Mouse (Mus musculus) left cerebral cortex, adult 6 months (tissue): Measurements from ENCODE around the gene Nup54. TPM values are rescaled to one million over a fixed set of nuclear protein-coding genes. Genes with fewer than 3 reads are reported as not detected.

Source experiments
- long read RNA-seq, 2 experiments: library from polyadenylated mRNA; unstranded; transcript quantifications; one replicate each; pipeline ENCODE4 v2.0.0; 2019 to 2020
- polyA plus RNA-seq: library from polyadenylated mRNA; unstranded; fragments of <200 nt; fragmentation: Nextera tagmentation; gene quantifications from 2 replicates; pipeline ENCODE4 v1.2.3, GENCODE M21; 2021

The Nup54 gene
- 11.9 and 18.4 TPM in 2 replicates for polyA plus RNA-seq
- long read RNA-seq, experiment 1, transcript Nup54-201 (12 exons, 2,352 nt): major isoform, 21 of 82 reads
- long read RNA-seq, experiment 1, partial matches to known transcripts: 8 of 82 reads
- long read RNA-seq, experiment 1, other reads (novel, unspliced or antisense): 51 of 82 reads
- long read RNA-seq, experiment 2, partial matches to known transcripts: 2 of 12 reads
- long read RNA-seq, experiment 2, other reads (novel, unspliced or antisense): 9 of 12 reads

GRCm38 (mm10) chr5:92435025-92435584 lies at the start of gene Nup54:
Gene Nup54, minus strand, starts transcription at chr5:92435219.

Other genes with a start within 250 kb of the Nup54 start
- gene U90926, start 219.8 kb downstream of the Nup54 start, polyA plus RNA-seq: not detected in 2 replicates
- gene Ppef2, start 178.9 kb downstream of the Nup54 start, polyA plus RNA-seq: 0.19 and 1.1 TPM in 2 replicates
- 30.6 and 35.2 TPM in 2 replicates for gene Naaa, start 157.0 kb downstream of the Nup54 start, polyA plus RNA-seq
- gene Sdad1, start 124.7 kb downstream of the Nup54 start, polyA plus RNA-seq: 7.0 and 8.5 TPM in 2 replicates
- not detected in 2 replicates for gene Cxcl9, start 107.1 kb downstream of the Nup54 start, polyA plus RNA-seq
- gene Art3, start 103.4 kb downstream of the Nup54 start, polyA plus RNA-seq: 6.0 and 7.2 TPM in 2 replicates
- gene Cxcl10, start 86.3 kb downstream of the Nup54 start, polyA plus RNA-seq: 0.43 and 1.0 TPM in 2 replicates
- gene Scarb2, start 71.6 kb upstream of the Nup54 start, polyA plus RNA-seq: 14.0 and 16.3 TPM in 2 replicates
- 0.66 and 0.75 TPM in 2 replicates for gene Fam47e, start 119.8 kb upstream of the Nup54 start, polyA plus RNA-seq
- 2.4 and 2.6 TPM in 2 replicates for gene Stbd1, start 167.8 kb upstream of the Nup54 start, polyA plus RNA-seq
- gene Ccdc158, start 240.1 kb upstream of the Nup54 start, polyA plus RNA-seq: 0.05 TPM in 1 of 2 replicates, not detected in the other
- 0.34 and 1.0 TPM in 2 replicates for gene Shroom3, start 248.2 kb upstream of the Nup54 start, polyA plus RNA-seq